Mouse (Mus musculus) heart, adult 2 months (tissue): ENCODE results near the gene Creb3l2.

Source experiments
- EP300 ChIP-seq: fragments of 200-500 bp; IDR thresholded peaks from 2 replicates; pipeline ENCODE4 v1.6.1; 2011; ENCODE audit warnings: low read depth, low read length, control low read depth; ENCODE audit not compliant: insufficient read depth
- POLR2A ChIP-seq: fragments of 200-500 bp; IDR thresholded peaks from 2 replicates; pipeline ENCODE4 v1.6.1; 2011; ENCODE audit warnings: mild to moderate bottlenecking, low read depth, low read length, control low read depth; ENCODE audit not compliant: insufficient read depth

- TF ChIP-seq EP300 (no peak), POLR2A (no peak)
These were observed 9.7 kb upstream of the Creb3l2 start for GRCm38 (mm10) chr6:37451664-37452063.
